Mouse (Mus musculus) naive thymus-derived CD4-positive, alpha-beta T cell, adult 2 months (primary cell): ENCODE data around the gene Cdadc1.

Source experiments
- DNase-seq: peaks from one replicate; pipeline ENCODE4 v3.0.0-alpha.2; 2011; ENCODE audit warnings: low read depth

Cdadc1 gene

DNA sequence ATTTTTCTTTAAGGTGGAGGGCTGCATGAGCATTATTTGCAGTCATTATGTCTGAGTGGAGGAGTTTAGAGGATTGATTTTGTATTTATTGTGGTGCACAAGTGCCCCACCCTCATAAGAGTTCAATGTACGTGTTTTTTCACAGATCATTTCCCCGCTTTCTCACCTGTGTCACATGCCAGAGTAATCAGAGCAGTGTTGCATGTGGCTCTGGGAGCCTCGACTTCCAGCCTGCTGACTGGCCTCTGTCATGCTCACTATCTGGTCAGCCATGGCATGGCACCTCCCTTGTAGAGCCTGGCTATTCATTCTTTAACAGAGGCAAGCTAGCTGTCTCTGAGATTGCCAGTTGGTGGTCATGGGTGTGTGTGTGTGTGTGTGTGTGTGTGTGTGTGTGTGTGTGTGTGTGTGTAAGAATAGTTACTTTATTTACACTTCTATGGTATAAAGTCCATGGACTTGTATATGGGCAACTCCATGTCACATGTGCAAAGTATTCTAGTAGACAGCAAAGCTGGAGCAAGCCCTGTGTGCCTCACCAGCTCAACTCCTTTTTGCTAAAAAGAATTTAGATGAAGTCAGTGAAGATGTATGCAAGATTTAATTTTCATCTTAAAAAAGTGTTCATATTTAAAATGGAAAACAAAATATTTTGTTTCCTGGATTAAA lies 54.5 kb downstream of the Cdadc1 start:
- DNase-seq: no peak

DNA sequence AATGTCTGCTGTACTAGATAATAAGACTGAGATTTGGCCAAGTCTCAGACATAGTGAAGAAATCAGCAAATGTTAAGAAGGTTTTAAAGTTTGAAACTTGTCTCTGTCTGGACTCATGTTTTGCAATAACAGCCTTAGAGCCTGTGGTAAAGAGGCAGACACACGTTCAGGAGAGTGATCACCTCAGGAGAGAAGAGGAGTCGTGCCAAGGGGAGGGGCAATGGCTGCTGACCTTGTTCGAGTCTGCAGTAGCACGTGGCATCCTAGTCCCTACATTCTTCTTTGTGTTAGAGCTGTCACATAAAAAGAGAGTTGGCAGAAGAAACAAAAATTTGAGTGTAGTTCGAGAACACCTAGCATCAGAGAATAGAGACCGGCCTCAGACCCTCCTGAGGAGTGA lies 57.0 kb downstream of the Cdadc1 start:
- DNase-seq: no peak

DNA sequence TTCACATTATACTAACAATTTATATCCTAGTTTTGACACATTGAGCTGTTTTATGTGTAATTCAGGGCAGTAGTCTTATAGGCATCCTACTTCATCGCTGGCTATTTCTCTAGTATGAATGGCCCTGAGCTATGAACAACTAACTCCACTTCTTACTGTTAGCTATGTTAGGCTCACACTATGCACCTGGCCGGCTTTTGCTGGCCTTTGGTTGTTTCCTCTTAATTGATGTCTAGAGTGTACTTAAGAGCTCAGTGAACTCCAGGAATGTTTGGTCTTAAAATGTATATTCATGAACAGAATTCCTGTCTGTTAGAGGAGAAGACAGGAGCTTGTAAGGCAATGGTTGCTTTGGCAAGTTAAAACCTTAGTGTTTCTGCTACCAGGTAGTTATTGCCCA lies 57.5 kb downstream of the Cdadc1 start:
- no peak for DNase-seq

DNA sequence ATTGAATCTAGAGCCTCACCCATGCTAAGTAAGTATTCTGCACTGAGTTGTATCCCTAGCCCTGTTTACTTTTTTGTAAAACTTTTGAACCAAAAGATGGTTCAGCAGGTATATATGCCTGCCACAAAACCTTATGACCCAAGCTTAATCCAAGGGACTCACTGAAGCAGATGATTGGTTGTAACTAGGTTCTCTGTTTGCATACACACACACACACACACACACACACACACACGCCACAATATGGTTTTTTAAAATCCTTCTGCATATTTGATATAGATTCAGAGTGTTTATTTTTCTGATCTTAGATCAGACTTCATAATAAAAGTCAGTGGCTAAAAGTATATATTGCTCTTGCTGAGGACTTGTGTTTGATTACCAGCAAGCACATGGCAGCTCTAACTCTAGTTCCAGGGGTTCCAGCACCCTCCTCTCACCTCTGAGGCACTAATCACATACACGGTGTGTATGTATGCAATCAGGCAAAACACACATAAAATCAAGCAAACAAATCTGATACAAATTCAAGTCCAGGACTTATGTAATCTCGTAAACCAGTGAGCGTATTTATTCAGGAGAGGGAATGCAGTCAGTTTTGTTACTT lies 59.8 kb downstream of the Cdadc1 start:
- DNase-seq: no peak

DNA sequence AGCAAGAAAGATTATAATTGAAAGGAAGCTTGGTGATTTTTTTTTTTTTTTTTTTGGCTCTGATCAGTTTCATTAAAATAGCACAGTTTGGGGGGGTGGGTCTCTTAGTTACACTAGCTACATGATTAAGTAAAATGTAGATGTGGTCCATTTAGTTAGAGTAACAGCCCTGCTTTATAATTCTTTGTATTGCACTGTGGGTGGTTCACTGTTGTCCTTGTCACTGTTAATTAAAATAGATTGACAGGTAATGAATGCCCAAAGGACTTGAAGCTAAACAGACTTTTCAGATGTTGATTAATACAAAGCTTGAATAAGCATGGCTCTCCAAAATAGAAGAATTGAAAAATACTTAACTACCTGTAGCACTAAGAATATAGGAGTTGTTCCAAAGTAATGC lies 63.9 kb downstream of the Cdadc1 start:
- DNase-seq: no peak

DNA sequence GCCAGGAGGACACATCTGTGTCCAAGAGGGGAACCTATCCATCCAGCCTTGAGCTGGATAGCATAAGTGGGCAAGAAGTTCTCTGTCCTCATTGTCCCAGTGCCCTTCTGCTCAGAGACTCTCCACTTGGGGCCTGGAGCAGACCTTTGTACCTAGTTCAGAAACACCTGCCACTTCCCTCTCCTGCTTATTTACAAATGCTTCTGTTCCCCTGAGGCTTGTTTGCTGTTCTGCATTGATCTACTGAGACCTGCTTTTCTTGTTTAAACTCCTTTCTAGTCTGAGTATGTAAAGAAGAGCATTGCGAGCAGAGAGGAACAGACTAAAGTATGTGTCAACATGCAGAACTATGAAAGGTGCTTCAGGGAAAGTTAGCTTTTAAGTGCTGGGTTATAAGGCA lies 64.8 kb downstream of the Cdadc1 start:
- no peak for DNase-seq

DNA sequence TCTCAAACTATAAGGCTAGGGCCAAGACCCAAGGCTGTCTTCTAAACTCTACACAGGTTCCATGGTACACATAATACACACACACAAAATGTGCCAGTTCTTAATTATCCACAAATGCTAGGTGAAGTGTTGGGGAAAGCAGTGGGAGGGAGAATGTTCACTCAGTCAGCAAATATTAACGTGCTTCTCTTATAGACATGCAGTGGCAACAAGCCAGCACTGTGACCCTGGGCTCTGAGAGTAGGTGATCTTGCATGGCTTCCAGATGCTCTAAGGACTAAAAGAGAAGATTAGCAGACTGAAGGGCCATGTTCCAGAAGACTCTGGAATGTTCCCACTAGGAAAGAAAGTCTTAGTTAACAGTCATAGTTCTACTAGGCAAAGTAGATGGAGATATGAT lies 67.0 kb downstream of the Cdadc1 start:
- no peak for DNase-seq

DNA sequence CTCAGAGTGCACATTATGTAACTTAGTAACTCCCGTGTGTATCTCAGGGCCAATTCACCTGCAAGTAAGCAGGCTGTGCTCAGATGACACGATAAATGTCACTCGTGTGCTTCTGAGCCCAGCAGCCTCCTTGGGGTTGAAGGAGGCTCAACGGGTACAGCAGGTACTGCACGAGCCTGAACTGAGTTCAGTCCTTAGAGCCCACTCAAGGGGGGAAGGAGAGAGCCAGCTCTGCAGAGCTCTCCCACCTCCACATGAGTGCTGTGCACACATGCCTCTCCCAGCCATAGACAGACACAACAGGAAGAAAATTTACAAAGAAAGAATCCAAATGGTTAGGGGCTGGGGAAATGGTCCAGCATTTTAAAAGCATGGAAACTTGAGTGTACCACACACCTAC lies 71.9 kb downstream of the Cdadc1 start:
- no peak for DNase-seq

DNA sequence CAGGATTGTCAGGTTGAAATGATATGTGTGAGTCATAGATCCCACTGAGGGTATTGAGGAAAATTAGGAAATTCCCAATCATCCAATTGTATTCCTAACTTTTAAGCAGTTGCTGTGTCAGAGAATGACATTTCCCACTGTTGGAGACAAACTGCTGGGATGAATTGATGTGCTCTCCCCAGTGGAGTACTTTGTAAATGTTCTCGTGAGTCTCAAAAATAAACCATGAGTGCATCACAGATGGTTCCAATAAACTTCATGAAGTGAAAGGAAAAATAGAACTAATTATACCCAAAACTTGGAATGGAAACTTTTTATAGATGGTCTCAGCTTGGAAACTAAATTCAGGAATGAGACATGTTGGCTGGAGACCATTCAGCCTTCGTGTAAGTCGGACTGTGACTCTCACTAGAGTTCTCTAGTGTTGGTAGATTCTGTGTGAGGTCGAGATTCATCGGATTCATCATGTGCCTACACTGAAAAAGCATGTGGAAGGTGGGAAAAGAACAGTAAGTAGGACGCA lies 83.8 kb downstream of the Cdadc1 start:
- DNase-seq: no peak
